Mouse (Mus musculus) embryonic stem cell, embryonic (primary cell): ENCODE data around the gene Flna.

Experiments
- CTCF ChIA-PET, 4 experiments: fragments of 300-600 bp in 2 of 4; fragments of 350-600 bp in 2 of 4; sonication (Branson Sonifier 250); formaldehyde crosslinking; loops; one replicate each; lab custom pipeline; 2022; ENCODE audit warnings: inconsistent platforms in 2 of 4; lab: Charles Lee
- POLR2A ChIA-PET, 4 experiments: fragments of 300-600 bp in 2 of 4; fragments of 350-600 bp in 2 of 4; sonication (Branson Sonifier 250); formaldehyde crosslinking; loops; one replicate each; lab custom pipeline; 2022; ENCODE audit warnings: antibody characterized with exemption in 4 of 4, inconsistent platforms in 1 of 4; lab: Charles Lee

Flna gene

GRCm38 (mm10) chrX:74269736-74270061 is 20.1 kb upstream of the Flna start:
- POLR2A ChIA-PET = interaction anchor here (0.7 to 9.1 kb wide), 96 partner anchors 10 to 1147 kb away, joined by 3 to 306 read pairs (median 10); partner anchors contain the start of genes Dnase1l1 (in 4 of the 4), Taz (in 4 of the 4), Emd (in 3 of the 4) and Fam3a (in 3 of the 4)

GRCm38 (mm10) chrX:74257746-74258145 is 8.1 kb upstream of the Flna start:
- ChIA-PET POLR2A (interaction anchor here in 3 of 4 experiments (1.0 to 10.4 kb wide), 8 partner anchors 9 to 115 kb away, joined by 3 to 273 read pairs (median 10); partner anchors contain the start of genes Rpl10 (in 3 of the 3), Gdi1 (in 1 of the 3), Slc10a3 (in 1 of the 3) and Ubl4a (in 1 of the 3)), CTCF (interaction anchor here in 2 of 4 experiments (0.5 to 2.4 kb wide), 3 partner anchors 9 to 320 kb away, joined by 3 to 10 read pairs (median 3); partner anchors contain the start of gene Flna (in 1 of the 2))

More at GRCm38 (mm10) chrX:74269736-74270061, 20.1 kb upstream of the Flna start:
- CTCF ChIA-PET = interaction anchor here in 2 of 4 experiments (0.9 to 3.6 kb wide), 3 partner anchors 20 to 35 kb away, joined by 6 to 19 read pairs (median 6); partner anchors contain the start of genes Flna (in 1 of the 2) and Gdi1 (in 1 of the 2)

- ChIA-PET CTCF (interaction anchor here in 2 of 4 experiments (0.5 to 1.0 kb wide), 3 partner anchors 9 to 138 kb away, joined by 3 to 6 read pairs (median 3); partner anchors contain the start of genes Fam3a (in 1 of the 2) and Ikbkg (in 1 of the 2)), POLR2A (interaction anchor here (0.8 to 10.4 kb wide), 40 partner anchors 9 to 539 kb away, joined by 3 to 273 read pairs (median 6); partner anchors contain the start of genes Rpl10 (in 4 of the 4), G6pdx (in 3 of the 4), Taz (in 3 of the 4) and Fam50a (in 2 of the 4))
These were observed 5.4 kb upstream of the Flna start for GRCm38 (mm10) chrX:74254888-74255565.

GRCm38 (mm10) chrX:74254153-74254887 is 4.7 kb upstream of the Flna start, which contains the start of gene Emd:
TSS of gene Emd (plus strand) at chrX:74254687.
- ChIA-PET CTCF (interaction anchor here in 1 of 4 experiments (1.0 kb wide), 2 partner anchors 8 to 139 kb away, joined by 3 to 6 read pairs; partner anchors contain the start of genes Fam3a and Ikbkg), POLR2A (interaction anchor here (0.6 to 10.4 kb wide), 43 partner anchors 8 to 891 kb away, joined by 3 to 273 read pairs (median 5); partner anchors contain the start of genes G6pdx (in 3 of the 4), Rpl10 (in 3 of the 4), Slc10a3 (in 3 of the 4) and Taz (in 3 of the 4))

- CTCF ChIA-PET = interaction anchor here (0.5 to 2.5 kb wide), 67 partner anchors 9 to 1702 kb away, joined by 3 to 54 read pairs (median 5); partner anchors contain the start of genes Ubl4a (in 3 of the 4), Fam50a (in 2 of the 4), G6pdx (in 2 of the 4) and Plxna3 (in 2 of the 4)
- POLR2A ChIA-PET = interaction anchor here (0.6 to 5.0 kb wide), 58 partner anchors 9 to 481 kb away, joined by 3 to 92 read pairs (median 4); partner anchors contain the start of genes Rpl10 (in 3 of the 4), Atp6ap1 (in 2 of the 4), Dnase1l1 (in 2 of the 4) and Fam3a (in 2 of the 4)
These were observed 969 bp downstream of the Flna start for GRCm38 (mm10) chrX:74248651-74249050.

- POLR2A ChIA-PET = interaction anchor here (0.6 to 5.0 kb wide), 68 partner anchors 8 to 1250 kb away, joined by 3 to 128 read pairs (median 6); partner anchors contain the start of genes Emd (in 4 of the 4), Rpl10 (in 4 of the 4), Fam3a (in 3 of the 4) and G6pdx (in 3 of the 4)
- CTCF ChIA-PET = interaction anchor here in 2 of 4 experiments (0.5 to 3.3 kb wide), 4 partner anchors 8 to 1159 kb away, joined by 3 to 12 read pairs (median 5); partner anchors contain the start of gene Emd (in 1 of the 2)
These were observed 2.9 kb downstream of the Flna start for GRCm38 (mm10) chrX:74246693-74247092.

GRCm38 (mm10) chrX:74246213-74246681 is 3.4 kb downstream of the Flna start:
- POLR2A ChIA-PET = interaction anchor here (0.6 to 5.0 kb wide), 85 partner anchors 8 to 1250 kb away, joined by 3 to 128 read pairs (median 5); partner anchors contain the start of genes Emd (in 4 of the 4), Rpl10 (in 4 of the 4), Fam3a (in 3 of the 4) and G6pdx (in 3 of the 4)
- CTCF ChIA-PET = interaction anchor here in 3 of 4 experiments (0.5 to 3.3 kb wide), 5 partner anchors 8 to 1160 kb away, joined by 3 to 12 read pairs (median 3); partner anchors contain the start of gene Emd (in 1 of the 3)

GRCm38 (mm10) chrX:74245687-74246086 is 3.9 kb downstream of the Flna start:
- ChIA-PET POLR2A (interaction anchor here (0.6 to 5.0 kb wide), 82 partner anchors 9 to 1192 kb away, joined by 3 to 128 read pairs (median 6); partner anchors contain the start of genes Emd (in 4 of the 4), Rpl10 (in 4 of the 4), Fam3a (in 3 of the 4) and G6pdx (in 3 of the 4)), CTCF (interaction anchor here in 3 of 4 experiments (0.6 to 3.3 kb wide), 4 partner anchors 9 to 192 kb away, joined by 3 to 12 read pairs (median 4); partner anchors contain the start of gene Emd (in 1 of the 3))

- CTCF ChIA-PET = interaction anchor here in 1 of 4 experiments (1.6 to 3.3 kb wide), 2 partner anchors 9 to 168 kb away, joined by 6 to 12 read pairs; partner anchors contain the start of gene Emd
- POLR2A ChIA-PET = interaction anchor here (0.6 to 5.0 kb wide), 53 partner anchors 8 to 573 kb away, joined by 3 to 128 read pairs (median 8); partner anchors contain the start of genes Rpl10 (in 4 of the 4), Emd (in 3 of the 4), G6pdx (in 3 of the 4) and Dnase1l1 (in 2 of the 4)
These were observed 4.5 kb downstream of the Flna start for GRCm38 (mm10) chrX:74245107-74245506.

- POLR2A ChIA-PET = interaction anchor here (0.6 to 5.0 kb wide), 31 partner anchors 10 to 529 kb away, joined by 3 to 128 read pairs (median 10); partner anchors contain the start of genes Emd (in 3 of the 4), G6pdx (in 3 of the 4), Rpl10 (in 3 of the 4) and Fam3a (in 2 of the 4)
- CTCF ChIA-PET = interaction anchor here in 1 of 4 experiments (0.7 to 3.3 kb wide), 2 partner anchors 169 to 184 kb away, joined by 3 to 12 read pairs; partner anchors contain the start of gene G6pdx
These were observed 5.0 kb downstream of the Flna start for GRCm38 (mm10) chrX:74244614-74245083.

GRCm38 (mm10) chrX:74243807-74244206 is 5.8 kb downstream of the Flna start:
- ChIA-PET CTCF (no interaction called here), POLR2A (interaction anchor here in 2 of 4 experiments (1.0 to 5.0 kb wide), 16 partner anchors 10 to 313 kb away, joined by 3 to 97 read pairs (median 7); partner anchors contain the start of genes Rpl10 (in 2 of the 2), Emd (in 1 of the 2), G6pdx (in 1 of the 2) and Renbp (in 1 of the 2))

- ChIA-PET POLR2A (interaction anchor here in 2 of 4 experiments (1.0 to 4.8 kb wide), 8 partner anchors 11 to 221 kb away, joined by 3 to 68 read pairs (median 4); partner anchors contain the start of genes Rpl10 (in 2 of the 2), Emd (in 1 of the 2), G6pdx (in 1 of the 2) and Taz (in 1 of the 2)), CTCF (no interaction called here)
These were observed 6.2 kb downstream of the Flna start for GRCm38 (mm10) chrX:74243396-74243795.

GRCm38 (mm10) chrX:74240332-74240731 is 9.3 kb downstream of the Flna start:
- ChIA-PET POLR2A (interaction anchor here (0.6 to 1.5 kb wide), 6 partner anchors 8 to 189 kb away, joined by 3 to 4 read pairs (median 3); partner anchors contain the start of genes Rpl10 (in 2 of the 4), Fam50a (in 1 of the 4) and G6pdx (in 1 of the 4)), CTCF (no interaction called here)

GRCm38 (mm10) chrX:74233196-74233595 is 16.4 kb downstream of the Flna start:
- CTCF ChIA-PET = interaction anchor here in 1 of 4 experiments (0.5 to 1.1 kb wide), 3 partner anchors 8 to 313 kb away, joined by 3 to 5 read pairs (median 3); no protein-coding TSS in a partner anchor
- POLR2A ChIA-PET = interaction anchor here (0.5 to 3.9 kb wide), 10 partner anchors 10 to 877 kb away, joined by 3 to 13 read pairs (median 4); partner anchors contain the start of gene Rpl10 (in 1 of the 4)

GRCm38 (mm10) chrX:74230038-74230437 is 19.6 kb downstream of the Flna start:
- CTCF ChIA-PET = no interaction called here
- POLR2A ChIA-PET = no interaction called here
